Mouse (Mus musculus) limb, embryonic 10.5 days (tissue): ENCODE measurements around the gene Slc16a9. TPM values are rescaled to one million over a fixed set of nuclear protein-coding genes. Genes with fewer than 3 reads are reported as not detected.

ENCODE experiments used
- DNase-seq: peaks from one replicate; pipeline ENCODE4 v3.0.0-alpha.2; 2017; ENCODE audit warnings: low spot score
- H3K27ac ChIP-seq: fragments of 300-500 bp; sonication (generic); 2 replicates; pipeline ENCODE4 v1.5.1; 2016; ENCODE audit warnings: mild to moderate bottlenecking
- H3K27me3 ChIP-seq: fragments of 300-500 bp; sonication (generic); 2 replicates; pipeline ENCODE4 v1.6.1; 2016; ENCODE audit warnings: low read depth, mild to moderate bottlenecking; ENCODE audit not compliant: poor library complexity, severe bottlenecking
- H3K36me3 ChIP-seq: fragments of 300-500 bp; sonication (generic); 2 replicates; pipeline ENCODE4 v1.6.1; 2016; ENCODE audit warnings: mild to moderate bottlenecking, moderate library complexity
- H3K4me1 ChIP-seq: fragments of 300-500 bp; sonication (generic); 2 replicates; pipeline ENCODE4 v1.6.1; 2016
- H3K4me3 ChIP-seq: fragments of 300-500 bp; sonication (generic); 2 replicates; pipeline ENCODE4 v1.5.1; 2016; ENCODE audit warnings: mild to moderate bottlenecking, moderate library complexity
- H3K9me3 ChIP-seq: fragments of 300-500 bp; sonication (generic); replicated peaks from 2 replicates; pipeline ENCODE4 v1.6.1; 2016; ENCODE audit warnings: mild to moderate bottlenecking
- WGBS: fragments of 180-500 bp; shearing (Covaris S2); methylation state at CpG from one replicate; pipeline ENCODE4 v1.1.7; 2016; 5-methylcytosine and 5-hydroxymethylcytosine counted together
- polyA plus RNA-seq: library from polyadenylated mRNA; unstranded; fragments of >200 nt; fragmentation: Nextera tagmentation; extraction: Ambion mirVana; gene quantifications from 2 replicates; pipeline ENCODE4 v1.2.1, GENCODE M21; 2016

Slc16a9 gene
- polyA plus RNA-seq, 1 experiment from 2014 or later: 0.28 TPM

DNA sequence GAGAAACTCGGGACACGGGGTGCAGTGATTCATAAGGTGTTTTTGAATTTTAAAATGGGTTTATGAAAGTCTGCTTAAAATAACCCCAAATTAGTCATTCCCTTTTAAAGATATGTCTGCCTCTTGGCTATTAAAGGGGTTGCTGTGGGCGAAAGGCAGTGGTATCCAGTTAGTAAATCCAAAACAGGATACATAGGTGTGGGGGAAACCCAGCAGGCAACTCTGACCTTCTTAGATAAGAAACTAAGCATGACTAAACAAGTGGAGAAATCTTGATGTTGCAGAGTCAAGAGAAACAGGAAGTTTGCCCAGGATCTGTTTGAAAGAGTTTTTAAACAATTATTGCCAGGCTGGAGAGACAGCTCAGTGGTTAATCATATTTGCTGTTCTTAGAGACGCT, 12.1 kb downstream of the Slc16a9 start:
- 90% methylated on average over 4 of the region's 4 CpGs for WGBS
- Histone ChIP-seq H3K27ac (no peak overlapping the region), H3K4me1 (no peaks in the 10 kb centered on the region), H3K27me3 (no peaks in the 10 kb centered on the region), H3K36me3 (no peaks in the 10 kb centered on the region), H3K4me3 (no peak overlapping the region), H3K9me3 (no peaks in the 10 kb centered on the region)
- DNase-seq: no peak

- no peak for DNase-seq
- 74% methylated on average over 4 of the region's 4 CpGs for WGBS
- no peaks in the 10 kb centered on the region for H3K36me3 ChIP-seq
- H3K27ac ChIP-seq: no peak overlapping the region
- no peaks in the 10 kb centered on the region for H3K27me3 ChIP-seq
- H3K4me3 ChIP-seq: no peak overlapping the region
- H3K9me3 ChIP-seq: no peaks in the 10 kb centered on the region
- no peaks in the 10 kb centered on the region for H3K4me1 ChIP-seq
Observed at GRCm38 (mm10) chr10:70260904-70261303, 16.0 kb downstream of the Slc16a9 start.

- no peaks in the 10 kb centered on the region for H3K27me3 ChIP-seq
- no peaks in the 10 kb centered on the region for H3K36me3 ChIP-seq
- H3K27ac ChIP-seq: no peak overlapping the region
- H3K4me3 ChIP-seq: no peak overlapping the region
- no peak for DNase-seq
- no peaks in the 10 kb centered on the region for H3K4me1 ChIP-seq
- H3K9me3 ChIP-seq: no peaks in the 10 kb centered on the region
- 81% methylated on average over 3 of the region's 3 CpGs for whole genome bisulfite sequencing
Observed at GRCm38 (mm10) chr10:70262051-70262450, 17.2 kb downstream of the Slc16a9 start.

GRCm38 (mm10) chr10:70263681-70264189, 18.8 kb downstream of the Slc16a9 start:
- WGBS: 95% methylated on average over 4 of the region's 4 CpGs

DNA sequence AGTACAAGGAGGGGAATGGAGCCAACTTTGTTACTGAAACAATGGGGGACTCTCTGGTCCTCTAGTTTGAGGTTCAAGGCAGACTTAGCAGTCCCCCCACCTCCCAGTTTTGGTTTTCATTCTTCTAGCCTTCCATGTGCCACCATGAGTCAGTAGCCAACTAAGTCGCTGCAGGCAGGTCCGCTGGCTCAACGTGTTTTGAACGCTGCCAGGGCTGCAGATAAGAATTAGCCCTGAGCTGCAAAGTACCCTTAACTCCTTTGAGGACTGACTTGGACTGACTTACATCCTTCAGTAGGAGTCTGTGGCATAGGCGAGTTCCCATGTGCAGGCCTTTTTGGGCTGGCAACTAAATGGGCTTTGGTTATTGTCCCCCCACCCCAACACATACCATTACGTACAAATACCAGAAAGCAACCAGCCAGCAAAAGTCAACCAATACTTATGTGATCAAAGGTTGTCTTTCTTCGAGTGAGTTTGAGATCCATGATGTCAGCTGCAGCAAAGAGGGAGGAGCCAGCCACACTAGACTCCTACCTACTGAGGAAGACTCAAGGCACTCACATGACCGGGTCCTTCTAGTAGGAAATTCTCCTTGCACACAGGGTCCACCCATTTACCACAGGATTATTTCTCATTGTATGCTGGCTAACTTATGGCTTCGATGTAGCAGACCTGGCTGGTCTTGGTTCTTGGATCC, 19.6 kb downstream of the Slc16a9 start:
- no peak for DNase-seq
- WGBS: 91% methylated on average over 9 of the region's 9 CpGs
- H3K27ac ChIP-seq: no peak overlapping the region

More at GRCm38 (mm10) chr10:70263681-70264189, 18.8 kb downstream of the Slc16a9 start:
- Histone ChIP-seq H3K27ac (no peak overlapping the region), H3K9me3 (no peaks in the 10 kb centered on the region), H3K36me3 (no peaks in the 10 kb centered on the region), H3K4me1 (no peaks in the 10 kb centered on the region), H3K27me3 (no peaks in the 10 kb centered on the region), H3K4me3 (no peak overlapping the region)
- no peak for DNase-seq

DNA sequence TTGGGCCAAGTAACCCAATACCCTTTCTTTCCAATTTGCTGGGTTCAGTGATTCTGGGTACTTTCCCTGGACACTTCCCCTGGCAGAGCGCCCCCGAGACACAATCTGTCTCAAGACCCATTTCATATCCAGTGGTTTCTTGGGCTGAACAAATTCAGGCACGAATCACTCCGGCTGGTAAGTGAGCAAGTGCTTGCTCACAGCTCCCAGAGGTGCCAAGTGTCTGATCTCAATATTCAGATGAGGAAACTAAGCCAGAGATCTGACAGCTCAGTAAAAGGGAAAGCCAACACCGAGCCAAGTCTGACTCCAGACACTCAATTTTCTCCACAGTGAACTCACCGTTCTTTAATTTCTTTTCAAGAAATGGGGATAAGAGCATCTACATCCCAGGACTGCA, 21.6 kb downstream of the Slc16a9 start:
- no peaks in the 10 kb centered on the region for H3K9me3 ChIP-seq
- H3K4me1 ChIP-seq: no peaks in the 10 kb centered on the region
- WGBS: 93% methylated on average over 6 of the region's 6 CpGs
- DNase-seq: no peak
- no peaks in the 10 kb centered on the region for H3K27me3 ChIP-seq
- H3K4me3 ChIP-seq: no peak overlapping the region
- H3K36me3 ChIP-seq: no peaks in the 10 kb centered on the region
- no peak overlapping the region for H3K27ac ChIP-seq

More for the DNA sequence above, 19.6 kb downstream of the Slc16a9 start:
- Histone ChIP-seq H3K4me3 (no peak overlapping the region), H3K27me3 (no peaks in the 10 kb centered on the region), H3K36me3 (no peaks in the 10 kb centered on the region), H3K9me3 (no peaks in the 10 kb centered on the region), H3K4me1 (no peaks in the 10 kb centered on the region)

- WGBS: 82% methylated on average over 23 of the region's 23 CpGs
- Histone ChIP-seq H3K27ac (no peak overlapping the region), H3K27me3 (no peaks in the 10 kb centered on the region), H3K9me3 (no peaks in the 10 kb centered on the region), H3K4me3 (no peak overlapping the region), H3K4me1 (no peaks in the 10 kb centered on the region), H3K36me3 (no peaks in the 10 kb centered on the region)
- no peak for DNase-seq
Observed at GRCm38 (mm10) chr10:70268581-70269446, 23.9 kb downstream of the Slc16a9 start.

GRCm38 (mm10) chr10:70269447-70269787, 24.5 kb downstream of the Slc16a9 start:
- H3K4me3 ChIP-seq: no peak overlapping the region
- H3K27ac ChIP-seq: no peak overlapping the region
- DNase-seq: no peak
- WGBS: 93% methylated on average over 2 of the region's 2 CpGs
- no peaks in the 10 kb centered on the region for H3K9me3 ChIP-seq
- no peaks in the 10 kb centered on the region for H3K4me1 ChIP-seq
- H3K27me3 ChIP-seq: no peaks in the 10 kb centered on the region
- H3K36me3 ChIP-seq: no peaks in the 10 kb centered on the region

DNA sequence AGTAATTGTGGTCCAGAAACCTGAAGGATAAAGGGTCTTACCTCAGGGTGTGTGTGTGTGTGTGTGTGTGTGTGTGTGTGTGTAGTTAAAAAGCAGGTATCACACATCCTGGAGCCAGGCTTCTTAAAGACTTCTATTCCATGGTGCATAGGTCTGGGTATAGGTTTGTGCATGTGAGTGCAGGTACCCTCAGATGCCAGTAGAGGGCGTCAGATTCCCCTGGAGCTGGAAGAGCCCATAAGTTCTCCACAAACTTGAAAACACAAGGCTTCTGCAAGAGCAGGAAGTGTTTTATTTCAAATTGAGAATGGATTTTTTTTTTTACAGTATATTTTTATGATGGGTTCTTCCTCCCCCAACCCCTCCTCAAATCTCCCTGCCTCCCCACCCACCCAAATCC, 31.8 kb downstream of the Slc16a9 start:
- WGBS: 70% methylated on average over 1 of the region's 1 CpGs

DNA sequence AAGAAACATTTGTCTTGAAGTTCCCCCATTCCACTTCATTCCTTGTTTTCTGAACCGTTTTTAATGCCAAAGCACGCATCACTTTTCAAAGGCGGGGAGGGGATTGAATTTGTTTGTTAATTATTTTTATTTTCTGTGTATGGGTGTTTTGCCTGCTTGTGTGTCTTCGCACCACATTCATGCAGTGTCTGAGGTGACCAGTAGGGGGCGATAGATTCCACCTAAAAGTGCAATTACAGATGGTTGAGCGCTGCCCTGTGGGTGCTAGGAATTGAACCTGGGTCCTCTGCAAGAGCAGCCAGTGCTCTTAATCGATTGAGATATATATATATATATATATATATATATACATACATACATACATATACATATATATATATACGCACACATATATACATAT, 34.4 kb downstream of the Slc16a9 start:
- H3K9me3 ChIP-seq: no peaks in the 10 kb centered on the region
- no peak for DNase-seq
- no peaks in the 10 kb centered on the region for H3K36me3 ChIP-seq
- H3K27ac ChIP-seq: no peak overlapping the region
- H3K27me3 ChIP-seq: no peaks in the 10 kb centered on the region
- no peak overlapping the region for H3K4me3 ChIP-seq
- 81% methylated on average over 8 of the region's 8 CpGs for whole genome bisulfite sequencing
- no peaks in the 10 kb centered on the region for H3K4me1 ChIP-seq

More for the DNA sequence above, 31.8 kb downstream of the Slc16a9 start:
- Histone ChIP-seq H3K4me3 (no peak overlapping the region), H3K36me3 (no peaks in the 10 kb centered on the region), H3K9me3 (no peaks in the 10 kb centered on the region), H3K27me3 (no peaks in the 10 kb centered on the region), H3K4me1 (no peaks in the 10 kb centered on the region), H3K27ac (no peak overlapping the region)
- DNase-seq: no peak

- no peak for DNase-seq
- H3K27me3 ChIP-seq: no peaks in the 10 kb centered on the region
- 68% methylated on average over 9 of the region's 9 CpGs for WGBS
- H3K4me1 ChIP-seq: peaks cover 11% of the 10 kb centered on the region; the same call in 1 of the 2 replicates
- H3K9me3 ChIP-seq: no peaks in the 10 kb centered on the region
- no peaks in the 10 kb centered on the region for H3K36me3 ChIP-seq
- H3K4me3 ChIP-seq: no peak overlapping the region
- no peak overlapping the region for H3K27ac ChIP-seq
Observed at GRCm38 (mm10) chr10:70287825-70288235, 42.9 kb downstream of the Slc16a9 start.

- Histone ChIP-seq H3K9me3 (no peaks in the 10 kb centered on the region), H3K36me3 (no peaks in the 10 kb centered on the region), H3K4me3 (no peak overlapping the region), H3K4me1 (peaks cover 13% of the 10 kb centered on the region), H3K27me3 (no peaks in the 10 kb centered on the region), H3K27ac (no peak overlapping the region)
- 69% methylated on average over 14 of the region's 14 CpGs for WGBS
- DNase-seq: no peak
Observed at GRCm38 (mm10) chr10:70288406-70289327, 43.8 kb downstream of the Slc16a9 start.
